ENCODE assay signal across 9 mouse cellular contexts in the genomic region with DNA sequence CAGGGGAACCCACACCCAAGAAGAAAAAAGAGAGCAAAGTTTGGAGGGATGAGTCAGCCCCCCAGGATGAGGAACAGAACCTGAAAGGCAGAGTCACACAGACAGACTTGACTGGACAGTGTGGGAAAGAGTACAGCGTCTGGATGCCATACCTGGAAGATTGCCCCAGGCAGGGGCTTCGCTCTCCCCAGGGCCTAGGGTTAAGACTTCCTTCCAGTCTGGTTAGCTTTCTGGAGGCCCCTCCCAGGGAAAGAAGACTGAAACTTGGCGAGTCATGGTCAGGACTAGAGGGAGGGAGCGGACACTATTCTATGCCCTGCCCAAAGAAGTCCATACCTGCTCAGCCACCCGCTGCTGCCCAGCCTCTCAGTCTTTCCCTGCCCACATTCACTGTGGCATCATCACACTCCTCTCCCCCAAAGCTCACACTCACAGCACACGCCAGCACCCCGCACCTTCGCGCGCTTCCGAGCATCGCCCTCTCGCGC. TPM values are rescaled to one million over a fixed set of nuclear protein-coding genes. Genes with fewer than 3 reads are reported as not detected.
DNase-seq lines count a peak whose midpoint lies in the region; ATAC-seq lines count a peak whose summit lies in the region.
"Had no signal": no experiment of that assay in that cellular context is flagged by ENCODE, and none has a peak within 500 bp of the region (broad histone marks: within the 10 kb centered on the region; RNA-seq: fewer than 3 reads in every experiment).

No protein-coding gene starts in this region.

- no peak for DNase-seq in heart, postnatal 36 days
- no peak for DNase-seq in adrenal gland, adult (ENCODE audit: inconsistent age in 2 of 2, low spot score in 1 of 2)
- DNase-seq in gastrocnemius, postnatal 4 days (ENCODE audit: low spot score in 2 of 2): no peak
- no peak for DNase-seq in embryo, embryonic 9.5 days (ENCODE audit: extremely low spot score)

- 16% methylated on average over 14 of the region's 14 CpGs for WGBS in heart, embryonic 12.5 days
- WGBS in hindbrain, embryonic 13.5 days: 11% methylated on average over 14 of the region's 14 CpGs
- 13% methylated on average over 14 of the region's 14 CpGs for WGBS in midbrain, embryonic 12.5 days

- ATAC-seq in heart, embryonic 12.5 days (ENCODE audit: insufficient number of reproducible peaks, low FRiP score): peak; percentile 27; the same call in 1 of the 2 replicates
- ATAC-seq in common myeloid progenitor, adult 5-6 weeks (replicated peaks; ENCODE audit: low read depth, poor library complexity, severe bottlenecking): peak; percentile 18
- peak; percentile 57 for ATAC-seq in hindbrain, embryonic 13.5 days (ENCODE audit: low FRiP score)
- peak; percentile 21 for ATAC-seq in midbrain, embryonic 12.5 days (ENCODE audit: low FRiP score, low read depth)

- intact Hi-C loops in heart, postnatal 36 days (cut with DNase I): loop anchor here (2.0 kb wide), 1 partner anchor 26 kb away; a partner anchor contains a TSS

- peaks cover 77% of the 10 kb centered on the region for H3K27me3 ChIP-seq in heart, embryonic 12.5 days (replicated peaks)
- no peaks in the 10 kb centered on the region for H3K27me3 ChIP-seq in hindbrain, embryonic 13.5 days
- H3K27me3 ChIP-seq in midbrain, embryonic 12.5 days: peaks cover 36% of the 10 kb centered on the region

- H3K4me3 ChIP-seq in heart, embryonic 12.5 days: peak overlapping the region; percentile 70
- peak overlapping the region; percentile 80 for H3K4me3 ChIP-seq in hindbrain, embryonic 13.5 days
- peak overlapping the region; percentile 89 for H3K4me3 ChIP-seq in midbrain, embryonic 12.5 days

- H3K4me2 ChIP-seq in heart, embryonic 12.5 days: peak overlapping the region; percentile 99
- H3K4me2 ChIP-seq in hindbrain, embryonic 13.5 days: peak overlapping the region; percentile 75
- H3K4me2 ChIP-seq in midbrain, embryonic 12.5 days (replicated peaks): peak overlapping the region; percentile 92

- H3K9me3 ChIP-seq in heart, embryonic 12.5 days (replicated peaks): 0 out of 2 replicates have a peak, but pooled peaks cover 5% of the 10 kb centered on the region
- no peaks in the 10 kb centered on the region for H3K9me3 ChIP-seq in hindbrain, embryonic 13.5 days
- H3K9me3 ChIP-seq in midbrain, embryonic 12.5 days: no peaks in the 10 kb centered on the region

- H3K27ac ChIP-seq in heart, embryonic 12.5 days (ENCODE audit: poor library complexity, severe bottlenecking): no peak overlapping the region
- H3K27ac ChIP-seq in hindbrain, embryonic 13.5 days: peak overlapping the region; percentile 89
- H3K27ac ChIP-seq in midbrain, embryonic 12.5 days (replicated peaks): no peak overlapping the region; the same call in 1 of the 2 replicates

- H3K36me3 ChIP-seq in heart, embryonic 12.5 days: no peaks in the 10 kb centered on the region
- no peaks in the 10 kb centered on the region for H3K36me3 ChIP-seq in hindbrain, embryonic 13.5 days
- H3K36me3 ChIP-seq in midbrain, embryonic 12.5 days: no peaks in the 10 kb centered on the region

- peak overlapping the region; percentile 81 for H3K9ac ChIP-seq in heart, embryonic 12.5 days
- H3K9ac ChIP-seq in hindbrain, embryonic 13.5 days: peak overlapping the region; percentile 96
- peak overlapping the region; percentile 95 for H3K9ac ChIP-seq in midbrain, embryonic 12.5 days (replicated peaks)

- peaks cover 8% of the 10 kb centered on the region for H3K4me1 ChIP-seq in heart, embryonic 12.5 days (replicated peaks)
- H3K4me1 ChIP-seq in hindbrain, embryonic 13.5 days (replicated peaks): peaks cover 59% of the 10 kb centered on the region
- peaks cover 56% of the 10 kb centered on the region for H3K4me1 ChIP-seq in midbrain, embryonic 12.5 days

RNA-seq across cellular contexts. Expression of a gene that starts 0.8 kb away (rescaled TPM):
- 0.65 and 0.81 TPM in 2 replicates for polyA plus RNA-seq in heart, embryonic 12.5 days (2016; fragmentation: Nextera tagmentation; extraction: Ambion mirVana)
- total RNA-seq in heart, postnatal 36 days (2021): 10 to 100 TPM; 13.1 to 13.6 TPM
- total RNA-seq in common myeloid progenitor, adult 5-6 weeks (2017): not detected in 2 replicates
- 67.2 and 67.9 TPM in 2 replicates for polyA plus RNA-seq in hindbrain, embryonic 13.5 days (2015; fragmentation: Nextera tagmentation; extraction: Ambion mirVana)
- 38.8 and 43.6 TPM in 2 replicates for polyA plus RNA-seq in midbrain, embryonic 12.5 days (2016; fragmentation: Nextera tagmentation; extraction: Ambion mirVana)
- total RNA-seq in gastrocnemius, postnatal 4 days (2021): 10 to 100 TPM; 18.6 to 21.3 TPM

RNA-seq across cellular contexts. Expression of a gene that starts 18.7 kb away (rescaled TPM):
- polyA plus RNA-seq in heart, embryonic 12.5 days (2016; fragmentation: Nextera tagmentation; extraction: Ambion mirVana): 5.6 and 8.8 TPM in 2 replicates
- total RNA-seq in heart, postnatal 36 days (2021): 1 to 10 TPM; 1.9 to 3.3 TPM
- 3.6 and 10.2 TPM in 2 replicates for total RNA-seq in common myeloid progenitor, adult 5-6 weeks (2017)
- 1.2 and 1.6 TPM in 2 replicates for polyA plus RNA-seq in hindbrain, embryonic 13.5 days (2015; fragmentation: Nextera tagmentation; extraction: Ambion mirVana)
- polyA plus RNA-seq in midbrain, embryonic 12.5 days (2016; fragmentation: Nextera tagmentation; extraction: Ambion mirVana): 0.60 and 1.2 TPM in 2 replicates
- total RNA-seq in gastrocnemius, postnatal 4 days (2021): 1 to 10 TPM; 2.5 to 3.7 TPM

RNA-seq across cellular contexts. Expression of a gene that starts 25.8 kb away (rescaled TPM):
- 31.9 and 35.8 TPM in 2 replicates for polyA plus RNA-seq in heart, embryonic 12.5 days (2016; fragmentation: Nextera tagmentation; extraction: Ambion mirVana)
- total RNA-seq in heart, postnatal 36 days (2021): 10 to 100 TPM; 11.5 to 13.8 TPM
- 7.0 and 9.0 TPM in 2 replicates for total RNA-seq in common myeloid progenitor, adult 5-6 weeks (2017)
- 259 and 270 TPM in 2 replicates for polyA plus RNA-seq in hindbrain, embryonic 13.5 days (2015; fragmentation: Nextera tagmentation; extraction: Ambion mirVana)
- 163 and 178 TPM in 2 replicates for polyA plus RNA-seq in midbrain, embryonic 12.5 days (2016; fragmentation: Nextera tagmentation; extraction: Ambion mirVana)
- 10 to 100 TPM; 12.6 to 15.9 TPM for total RNA-seq in gastrocnemius, postnatal 4 days (2021)

RNA-seq across cellular contexts. Expression of a gene that starts 28.9 kb away (rescaled TPM):
- polyA plus RNA-seq in heart, embryonic 12.5 days (2016; fragmentation: Nextera tagmentation; extraction: Ambion mirVana): not detected in 2 replicates
- total RNA-seq in heart, postnatal 36 days (2021): not detected
- total RNA-seq in common myeloid progenitor, adult 5-6 weeks (2017): not detected in 2 replicates
- polyA plus RNA-seq in hindbrain, embryonic 13.5 days (2015; fragmentation: Nextera tagmentation; extraction: Ambion mirVana): not detected in 2 replicates
- not detected in 2 replicates for polyA plus RNA-seq in midbrain, embryonic 12.5 days (2016; fragmentation: Nextera tagmentation; extraction: Ambion mirVana)
- under 1 TPM; 0.26 to 0.52 TPM for total RNA-seq in gastrocnemius, postnatal 4 days (2021)
- total RNA-seq: MEL had no signal

RNA-seq across cellular contexts. Expression of a gene that starts 31.2 kb away (rescaled TPM):
- 0.37 and 0.40 TPM in 2 replicates for polyA plus RNA-seq in heart, embryonic 12.5 days (2016; fragmentation: Nextera tagmentation; extraction: Ambion mirVana)
- total RNA-seq in heart, postnatal 36 days (2021): not detected
- not detected in 2 replicates for total RNA-seq in common myeloid progenitor, adult 5-6 weeks (2017)
- polyA plus RNA-seq in hindbrain, embryonic 13.5 days (2015; fragmentation: Nextera tagmentation; extraction: Ambion mirVana): 1.1 and 1.6 TPM in 2 replicates
- 2.1 and 2.3 TPM in 2 replicates for polyA plus RNA-seq in midbrain, embryonic 12.5 days (2016; fragmentation: Nextera tagmentation; extraction: Ambion mirVana)
- not detected for total RNA-seq in gastrocnemius, postnatal 4 days (2021)
- total RNA-seq: MEL had no signal

Comparison
In these comparisons a context has a peak if more than half of its experiments do, and no peak if none do; other contexts are left out.
1. RNA of a gene that starts 0.8 kb away (total RNA-seq): 18.6 to 21.3 TPM in gastrocnemius, postnatal 4 days and 13.1 to 13.6 TPM in heart, postnatal 36 days; not detected in common myeloid progenitor, adult 5-6 weeks; every median in the first group is over 10 times any median in the second.
2. Peak in every context shown above with its lines, with median percentiles within 50 percentile points of each other: ATAC-seq, H3K4me2 ChIP-seq, H3K4me3 ChIP-seq and H3K9ac ChIP-seq.